Comparison of ENCODE assay signal across 8 mouse cellular contexts in genomic region chr8:9348523-9349135, GRCm38 (mm10).
A peak's percentile ranks its signal among the peaks of the same experiment; 100 is the strongest.
DNase-seq lines count a peak whose midpoint lies in the region.

No protein-coding gene starts in this region.

- peak; percentile 22 to 58 for DNase-seq in layer of hippocampus, postnatal 14 days (ENCODE audit: low spot score in 2 of 2)
- no peak for DNase-seq in layer of hippocampus, adult 9-11 months
- peak; percentile 35 for DNase-seq in NIH3T3 (ENCODE audit: low read depth)
- peak; percentile 57 for DNase-seq in cerebellum, adult 11 months
- DNase-seq in forelimb bud, embryonic 11.5 days (ENCODE audit: low read depth, low spot score): peak; percentile 62
- DNase-seq in lung, postnatal 10 days: peak; percentile 37
- peak; percentile 63 for DNase-seq in testis, postnatal 10 days (ENCODE audit: low spot score)
- DNase-seq in T-cell, adult 2 months (ENCODE audit: low spot score): no peak

Comparison
In these comparisons a context has a peak if more than half of its experiments do, and no peak if none do; other contexts are left out.
1. DNase-seq: peak in layer of hippocampus, postnatal 14 days (2 of 2), NIH3T3 (single experiment), cerebellum, adult 11 months (single experiment), forelimb bud, embryonic 11.5 days (single experiment), lung, postnatal 10 days (single experiment) and testis, postnatal 10 days (single experiment); none in layer of hippocampus, adult 9-11 months (single experiment) and T-cell, adult 2 months (single experiment).